Mouse (Mus musculus) urinary bladder, postnatal 10 days (tissue): Measurements from ENCODE around the gene H2-Q1.
A peak's percentile ranks its signal among the peaks of the same experiment; 100 is the strongest.
"Not testable (repeated sequence)": the region's sequence is repeated elsewhere in the genome, so short reads cannot be mapped to it uniquely, and the experiment has no call there.

Experiments
- DNase-seq: peaks from one replicate; pipeline ENCODE4 v3.0.0; 2022; ENCODE audit warnings: low spot score

The H2-Q1 gene

GRCm38 (mm10) chr17:35320327-35321081 lies at the start of gene H2-Q1:
Gene H2-Q1 (plus strand): TSS chr17:35320405.
- DNase-seq: no peak

- DNase-seq: no peak
Measured at GRCm38 (mm10) chr17:35272249-35272648, 48.0 kb upstream of the H2-Q1 start.

GRCm38 (mm10) chr17:35274770-35275169 lies 45.4 kb upstream of the H2-Q1 start:
- peak; percentile 59 for DNase-seq

- DNase-seq: no peak
Measured at GRCm38 (mm10) chr17:35276304-35276864, 43.8 kb upstream of the H2-Q1 start.

GRCm38 (mm10) chr17:35278049-35278448 lies 42.2 kb upstream of the H2-Q1 start:
- no peak for DNase-seq

GRCm38 (mm10) chr17:35278957-35279688 lies 41.1 kb upstream of the H2-Q1 start:
- DNase-seq: no peak

- DNase-seq: no peak
Measured at GRCm38 (mm10) chr17:35280276-35280675, 39.9 kb upstream of the H2-Q1 start.

- no peak for DNase-seq
Measured at GRCm38 (mm10) chr17:35285431-35285830, 34.8 kb upstream of the H2-Q1 start.

GRCm38 (mm10) chr17:35295796-35296195 lies 24.4 kb upstream of the H2-Q1 start:
- DNase-seq: not testable (repeated sequence)

- not testable (repeated sequence) for DNase-seq
Measured at GRCm38 (mm10) chr17:35300261-35300945, 19.8 kb upstream of the H2-Q1 start.

- DNase-seq: peak; percentile 70
Measured at GRCm38 (mm10) chr17:35301645-35302258, 18.5 kb upstream of the H2-Q1 start.

GRCm38 (mm10) chr17:35303271-35303670 lies 16.9 kb upstream of the H2-Q1 start:
- DNase-seq: no peak

- DNase-seq: no peak
Measured at GRCm38 (mm10) chr17:35303756-35304350, 16.4 kb upstream of the H2-Q1 start.

GRCm38 (mm10) chr17:35304478-35304877 lies 15.7 kb upstream of the H2-Q1 start:
- no peak for DNase-seq

- DNase-seq: not testable (repeated sequence)
Measured at GRCm38 (mm10) chr17:35304921-35305320, 15.3 kb upstream of the H2-Q1 start.

- DNase-seq: no peak
Measured at GRCm38 (mm10) chr17:35318671-35319070, 1.5 kb upstream of the H2-Q1 start.

GRCm38 (mm10) chr17:35325124-35325523 lies 4.9 kb downstream of the H2-Q1 start:
- not testable (repeated sequence) for DNase-seq

GRCm38 (mm10) chr17:35326000-35326399 lies 5.8 kb downstream of the H2-Q1 start:
- DNase-seq: not testable (repeated sequence)

- DNase-seq: not testable (repeated sequence)
Measured at GRCm38 (mm10) chr17:35329714-35330113, 9.5 kb downstream of the H2-Q1 start.

- not testable (repeated sequence) for DNase-seq
Measured at GRCm38 (mm10) chr17:35331546-35331945, 11.3 kb downstream of the H2-Q1 start.

GRCm38 (mm10) chr17:35342071-35342671 lies 22.0 kb downstream of the H2-Q1 start, which contains the start of gene H2-Q2:
Gene H2-Q2 (plus strand): TSS chr17:35342242.
- no peak for DNase-seq
